Mouse (Mus musculus): ENCODE measurements around the gene Tmprss11c. TPM values are rescaled to one million over a fixed set of nuclear protein-coding genes. Genes with fewer than 3 reads are reported as not detected.
"Not testable (repeated sequence)": the region's sequence is repeated elsewhere in the genome, so short reads cannot be mapped to it uniquely, and the experiment has no call there.

Gene Tmprss11c
- polyA plus RNA-seq (2015; fragmentation: Nextera tagmentation; extraction: Ambion mirVana), result not detected in 2 replicates

DNA sequence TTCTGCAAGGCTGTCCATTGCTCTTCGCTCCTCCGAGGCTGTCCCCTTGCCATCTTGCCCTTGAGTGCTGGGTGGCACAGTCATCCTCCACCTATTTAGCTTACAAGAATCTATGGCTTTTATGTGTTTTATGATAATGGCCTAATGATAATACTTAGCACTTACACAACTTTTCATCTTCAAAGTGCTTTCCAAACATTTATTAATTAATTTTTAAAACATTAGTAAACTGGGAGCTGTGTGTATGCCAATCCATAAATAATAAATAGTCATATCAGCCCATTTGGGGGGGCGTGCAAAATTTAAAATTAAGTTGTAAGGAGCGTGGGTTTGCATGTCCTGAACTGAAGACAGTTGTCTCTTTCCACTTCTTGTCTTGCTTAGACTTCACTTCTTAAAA lies at the start of gene Tmprss11c:
Tmprss11c (minus strand) TSS at position 101 of the 400 bp plus-strand sequence.
- Histone ChIP-seq H3K36me3 (ENCODE audit: control insufficient read depth, insufficient read depth, low read length) (no peaks in the 10 kb centered on the region), H3K27ac (ENCODE audit: low read length) (no peak within 1 kb of the TSS), H3K9me3 (replicated peaks; ENCODE audit: control insufficient read depth, low read length, poor library complexity, severe bottlenecking) (no peaks in the 10 kb centered on the region), H3K4me3 (ENCODE audit: low read depth, low read length) (no peak within 1 kb of the TSS), H3K4me1 (ENCODE audit: control insufficient read depth, insufficient read depth, low read length) (no peaks in the 10 kb centered on the region), H3K4me2 (ENCODE audit: low read length) (no peak within 1 kb of the TSS), H3K27me3 (ENCODE audit: control insufficient read depth, insufficient read depth, low read depth, low read length) (no peaks in the 10 kb centered on the region), H3K9ac (ENCODE audit: low read depth, low read length) (no peak within 1 kb of the TSS)
- 90% methylated on average over 4 of the region's 4 CpGs for WGBS
- ATAC-seq, result no peak

DNA sequence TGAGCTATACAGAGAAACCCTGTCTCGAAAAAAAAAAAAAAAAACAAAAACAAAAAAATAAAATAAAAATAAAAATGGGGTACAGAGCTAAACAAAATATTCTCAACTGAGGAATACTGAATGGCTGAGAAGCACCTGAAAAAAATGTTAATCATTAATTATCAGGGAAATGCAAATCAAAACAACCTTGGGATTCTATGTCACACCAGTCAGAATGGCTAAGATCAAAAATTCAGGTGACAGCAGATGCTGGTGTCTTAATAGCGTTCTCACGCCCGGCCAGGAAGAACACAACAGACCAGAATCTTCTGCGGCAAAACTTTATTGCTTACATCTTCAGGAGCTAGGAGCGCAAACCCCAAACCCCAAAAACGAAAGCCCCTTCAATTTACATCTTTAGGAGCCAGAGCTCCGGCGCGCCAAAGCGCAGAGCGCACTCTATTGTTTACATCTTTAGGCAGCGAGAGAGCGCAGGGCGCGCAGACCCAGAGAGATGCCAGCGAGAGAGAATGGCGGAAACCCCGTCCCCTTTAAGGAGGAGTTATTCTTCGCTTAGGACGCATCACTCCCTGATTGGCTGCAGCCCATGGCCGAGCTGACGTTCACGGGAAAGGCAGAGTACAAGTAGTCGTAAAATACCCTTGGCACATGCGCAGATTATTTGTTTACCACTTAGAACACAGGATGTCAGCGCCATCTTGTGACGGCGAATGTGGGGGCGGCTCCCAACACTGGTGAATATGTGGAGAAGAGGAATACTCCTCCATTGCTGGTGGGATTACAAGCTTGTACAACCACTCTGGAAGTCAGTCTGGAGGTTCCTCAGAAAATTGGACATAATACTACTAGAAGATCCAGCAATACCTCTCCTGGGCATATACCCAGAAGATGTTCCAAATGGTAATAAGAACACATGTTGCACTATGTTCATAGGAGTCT lies 29.2 kb upstream of the Tmprss11c start:
- WGBS, result 41% methylated on average over 26 of the region's 30 CpGs
- H3K9me3 ChIP-seq (replicated peaks; ENCODE audit: control insufficient read depth, low read length, poor library complexity, severe bottlenecking); H3K4me1 ChIP-seq (ENCODE audit: control insufficient read depth, insufficient read depth, low read length); H3K27ac ChIP-seq (ENCODE audit: low read length); H3K27me3 ChIP-seq (ENCODE audit: control insufficient read depth, insufficient read depth, low read depth, low read length); H3K36me3 ChIP-seq (ENCODE audit: control insufficient read depth, insufficient read depth, low read length): not testable (repeated sequence)
- Histone ChIP-seq H3K4me3 (ENCODE audit: low read depth, low read length) (peak overlapping the region; percentile 38), H3K4me2 (ENCODE audit: low read length) (peak overlapping the region; percentile 41), H3K9ac (ENCODE audit: low read depth, low read length) (peak overlapping the region; percentile 30; the same call in 1 of the 2 replicates)
- ATAC-seq, result peak; percentile 94

DNA sequence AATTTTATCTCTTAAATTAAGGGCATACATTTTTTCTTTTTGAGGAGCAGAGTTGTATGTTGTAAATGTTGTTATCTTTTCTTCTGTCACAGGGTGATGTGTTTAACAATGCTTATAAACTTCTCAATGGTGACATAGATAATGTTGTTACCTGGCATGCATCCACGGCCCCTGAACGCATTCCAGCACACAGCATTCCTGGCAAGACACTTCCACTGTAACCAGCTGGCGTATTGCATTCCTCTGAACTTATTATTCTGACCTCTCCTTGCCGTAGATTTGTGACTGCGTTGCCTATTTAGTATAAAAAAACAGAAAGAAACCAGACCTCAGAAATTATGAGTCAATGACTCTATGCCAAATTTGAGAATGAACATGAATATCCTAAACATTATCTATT lies 17.0 kb upstream of the Tmprss11c start:
- H3K4me1 ChIP-seq (ENCODE audit: control insufficient read depth, insufficient read depth, low read length), result no peaks in the 10 kb centered on the region
- no peak overlapping the region for H3K4me2 ChIP-seq (ENCODE audit: low read length)
- H3K9ac ChIP-seq (ENCODE audit: low read depth, low read length), result no peak overlapping the region
- no peaks in the 10 kb centered on the region for H3K36me3 ChIP-seq (ENCODE audit: control insufficient read depth, insufficient read depth, low read length)
- no peak overlapping the region for H3K27ac ChIP-seq (ENCODE audit: low read length)
- 91% methylated on average over 5 of the region's 5 CpGs for WGBS
- no peaks in the 10 kb centered on the region for H3K9me3 ChIP-seq (replicated peaks; ENCODE audit: control insufficient read depth, low read length, poor library complexity, severe bottlenecking)
- ATAC-seq, result no peak
- H3K27me3 ChIP-seq (ENCODE audit: control insufficient read depth, insufficient read depth, low read depth, low read length), result no peaks in the 10 kb centered on the region
- H3K4me3 ChIP-seq (ENCODE audit: low read depth, low read length), result no peak overlapping the region

DNA sequence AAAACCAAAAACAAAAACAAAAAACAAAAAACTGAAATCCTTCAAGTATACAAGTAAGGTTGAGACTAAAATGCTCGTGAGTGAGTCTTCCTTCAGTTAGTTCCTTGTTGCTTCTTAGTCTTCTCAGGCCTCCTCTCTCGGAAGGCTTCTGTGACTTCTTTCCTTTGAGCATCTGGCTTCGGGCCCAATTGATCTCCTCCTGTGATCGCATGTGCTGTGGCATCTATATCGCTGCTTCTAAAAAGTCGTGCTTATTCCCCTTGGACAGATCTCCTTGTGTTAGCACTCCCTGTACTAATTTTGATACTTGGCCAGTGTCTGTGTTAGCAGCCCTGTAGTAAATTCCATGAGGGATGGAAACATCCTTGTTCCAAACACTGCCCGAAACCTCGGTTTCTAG lies 14.8 kb upstream of the Tmprss11c start:
- Histone ChIP-seq H3K9ac (ENCODE audit: low read depth, low read length) (no peak overlapping the region), H3K4me3 (ENCODE audit: low read depth, low read length) (no peak overlapping the region), H3K4me2 (ENCODE audit: low read length) (no peak overlapping the region), H3K9me3 (replicated peaks; ENCODE audit: control insufficient read depth, low read length, poor library complexity, severe bottlenecking) (no peaks in the 10 kb centered on the region), H3K27me3 (ENCODE audit: control insufficient read depth, insufficient read depth, low read depth, low read length) (no peaks in the 10 kb centered on the region), H3K4me1 (ENCODE audit: control insufficient read depth, insufficient read depth, low read length) (no peaks in the 10 kb centered on the region), H3K27ac (ENCODE audit: low read length) (no peak overlapping the region), H3K36me3 (ENCODE audit: control insufficient read depth, insufficient read depth, low read length) (no peaks in the 10 kb centered on the region)
- no peak for ATAC-seq
- WGBS, result 84% methylated on average over 8 of the region's 8 CpGs

DNA sequence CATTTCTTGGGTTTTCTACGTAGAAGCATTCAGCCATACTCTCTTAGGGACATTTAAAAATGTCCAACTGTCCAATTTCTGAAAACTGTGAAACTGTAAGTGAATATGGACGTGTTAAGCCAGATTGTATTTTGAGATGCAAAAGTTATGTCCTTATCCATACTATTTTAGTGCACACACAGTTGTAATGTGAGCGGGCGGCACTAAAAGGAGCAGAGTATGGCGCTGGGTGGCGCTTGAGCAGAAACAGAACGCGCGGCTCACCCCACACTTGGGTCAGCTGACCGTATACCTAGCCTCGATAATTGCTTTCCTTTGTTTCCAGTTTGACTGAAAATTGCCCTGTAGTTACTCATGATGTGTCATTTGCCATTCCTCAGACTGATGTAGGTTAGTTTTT lies 42.5 kb downstream of the Tmprss11c start:
- Histone ChIP-seq H3K27me3 (ENCODE audit: control insufficient read depth, insufficient read depth, low read depth, low read length) (no peaks in the 10 kb centered on the region), H3K4me2 (ENCODE audit: low read length) (no peak overlapping the region), H3K4me3 (ENCODE audit: low read depth, low read length) (no peak overlapping the region), H3K4me1 (ENCODE audit: control insufficient read depth, insufficient read depth, low read length) (no peaks in the 10 kb centered on the region), H3K9ac (ENCODE audit: low read depth, low read length) (no peak overlapping the region), H3K27ac (ENCODE audit: low read length) (no peak overlapping the region), H3K9me3 (replicated peaks; ENCODE audit: control insufficient read depth, low read length, poor library complexity, severe bottlenecking) (no peaks in the 10 kb centered on the region), H3K36me3 (ENCODE audit: control insufficient read depth, insufficient read depth, low read length) (no peaks in the 10 kb centered on the region)
- no peak for ATAC-seq
- WGBS, result 95% methylated on average over 11 of the region's 11 CpGs

DNA sequence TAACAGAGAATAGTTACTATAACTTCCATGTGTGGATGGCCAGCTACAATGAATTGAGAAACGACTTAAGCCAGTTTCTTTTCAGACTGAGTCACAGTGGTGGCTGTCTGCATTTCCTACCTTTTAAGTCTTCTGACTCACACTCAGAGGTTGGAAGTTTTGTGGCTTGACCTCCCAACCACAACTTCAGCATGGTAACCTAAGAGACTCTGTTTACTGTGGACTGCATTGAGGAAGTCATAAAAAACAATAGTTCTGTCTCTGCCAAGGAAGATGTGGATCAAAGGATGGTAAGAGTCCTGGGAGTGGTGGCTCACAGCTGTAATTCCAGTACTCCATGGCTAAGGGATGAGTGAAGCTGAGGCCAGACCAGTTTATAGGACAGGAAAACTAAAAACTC lies 44.2 kb downstream of the Tmprss11c start:
- Histone ChIP-seq H3K9me3 (replicated peaks; ENCODE audit: control insufficient read depth, low read length, poor library complexity, severe bottlenecking) (no peaks in the 10 kb centered on the region), H3K27me3 (ENCODE audit: control insufficient read depth, insufficient read depth, low read depth, low read length) (no peaks in the 10 kb centered on the region), H3K36me3 (ENCODE audit: control insufficient read depth, insufficient read depth, low read length) (no peaks in the 10 kb centered on the region), H3K9ac (ENCODE audit: low read depth, low read length) (no peak overlapping the region), H3K4me3 (ENCODE audit: low read depth, low read length) (no peak overlapping the region), H3K4me2 (ENCODE audit: low read length) (no peak overlapping the region), H3K27ac (ENCODE audit: low read length) (no peak overlapping the region), H3K4me1 (ENCODE audit: control insufficient read depth, insufficient read depth, low read length) (no peaks in the 10 kb centered on the region)
- ATAC-seq, result no peak
- 63% methylated on average over 1 of the region's 1 CpGs for WGBS

DNA sequence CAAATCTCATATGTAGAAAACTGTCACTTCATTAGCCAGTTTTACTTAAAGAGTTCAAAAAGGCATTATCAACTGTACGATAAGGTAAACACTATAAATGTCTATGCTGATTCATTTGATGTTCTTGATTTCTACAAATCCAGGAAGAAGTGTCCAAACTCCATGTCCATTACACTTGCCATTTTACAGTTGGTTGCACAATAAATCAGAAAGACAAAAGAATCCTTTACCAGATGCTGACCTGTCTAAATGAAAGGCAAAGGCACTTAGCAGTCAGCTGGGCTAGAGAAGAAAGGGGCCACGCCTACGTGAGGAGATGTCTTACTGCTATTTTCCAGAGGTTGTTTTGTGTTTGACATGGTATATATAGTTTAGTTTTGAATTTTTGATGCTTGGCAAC lies 44.8 kb downstream of the Tmprss11c start:
- H3K4me3 ChIP-seq (ENCODE audit: low read depth, low read length), result no peak overlapping the region
- no peak overlapping the region for H3K27ac ChIP-seq (ENCODE audit: low read length)
- WGBS, result 80% methylated on average over 3 of the region's 3 CpGs
- H3K9ac ChIP-seq (ENCODE audit: low read depth, low read length), result no peak overlapping the region
- no peaks in the 10 kb centered on the region for H3K4me1 ChIP-seq (ENCODE audit: control insufficient read depth, insufficient read depth, low read length)
- no peak for ATAC-seq
- H3K36me3 ChIP-seq (ENCODE audit: control insufficient read depth, insufficient read depth, low read length), result no peaks in the 10 kb centered on the region
- no peak overlapping the region for H3K4me2 ChIP-seq (ENCODE audit: low read length)
- no peaks in the 10 kb centered on the region for H3K9me3 ChIP-seq (replicated peaks; ENCODE audit: control insufficient read depth, low read length, poor library complexity, severe bottlenecking)
- no peaks in the 10 kb centered on the region for H3K27me3 ChIP-seq (ENCODE audit: control insufficient read depth, insufficient read depth, low read depth, low read length)

DNA sequence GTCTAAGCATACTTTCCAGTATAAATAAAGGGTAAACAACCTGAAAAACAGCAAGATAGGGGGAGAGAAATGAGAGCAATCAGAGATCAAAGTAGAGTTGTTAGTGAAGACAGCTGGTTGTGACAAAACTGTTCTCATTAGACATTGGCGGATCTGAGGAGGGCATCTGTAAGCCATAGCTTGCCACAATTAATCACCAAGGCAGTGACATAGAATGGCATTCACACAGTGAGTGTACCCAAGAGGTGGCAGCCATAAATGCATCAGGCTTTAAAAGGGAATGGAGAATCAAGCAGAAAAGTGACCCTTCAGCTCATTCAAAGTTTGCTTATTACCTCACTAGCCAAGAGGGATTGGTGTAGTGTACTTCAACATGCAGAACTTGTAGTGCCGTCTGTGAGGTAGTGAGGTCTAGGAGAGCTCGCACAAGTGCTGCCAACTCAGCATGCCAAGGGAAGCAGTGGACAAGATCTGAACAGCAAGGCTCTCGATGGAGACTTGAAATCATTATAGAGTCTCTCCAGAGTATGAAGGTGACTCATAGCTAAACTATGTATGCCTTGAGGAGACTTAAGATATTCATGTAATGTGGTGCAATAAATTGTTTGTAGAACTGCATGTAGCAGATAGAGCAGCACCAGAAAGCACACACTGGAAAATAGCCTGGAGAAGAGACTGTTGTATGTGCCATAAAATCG lies 61.8 kb downstream of the Tmprss11c start:
- no peaks in the 10 kb centered on the region for H3K27me3 ChIP-seq (ENCODE audit: control insufficient read depth, insufficient read depth, low read depth, low read length)
- no peaks in the 10 kb centered on the region for H3K4me1 ChIP-seq (ENCODE audit: control insufficient read depth, insufficient read depth, low read length)
- WGBS, result 86% methylated on average over 5 of the region's 5 CpGs
- H3K4me2 ChIP-seq (ENCODE audit: low read length), result no peak overlapping the region
- no peaks in the 10 kb centered on the region for H3K9me3 ChIP-seq (replicated peaks; ENCODE audit: control insufficient read depth, low read length, poor library complexity, severe bottlenecking)
- no peak overlapping the region for H3K4me3 ChIP-seq (ENCODE audit: low read depth, low read length)
- H3K36me3 ChIP-seq (ENCODE audit: control insufficient read depth, insufficient read depth, low read length), result no peaks in the 10 kb centered on the region
- no peak overlapping the region for H3K9ac ChIP-seq (ENCODE audit: low read depth, low read length)
- no peak overlapping the region for H3K27ac ChIP-seq (ENCODE audit: low read length)
- no peak for ATAC-seq

DNA sequence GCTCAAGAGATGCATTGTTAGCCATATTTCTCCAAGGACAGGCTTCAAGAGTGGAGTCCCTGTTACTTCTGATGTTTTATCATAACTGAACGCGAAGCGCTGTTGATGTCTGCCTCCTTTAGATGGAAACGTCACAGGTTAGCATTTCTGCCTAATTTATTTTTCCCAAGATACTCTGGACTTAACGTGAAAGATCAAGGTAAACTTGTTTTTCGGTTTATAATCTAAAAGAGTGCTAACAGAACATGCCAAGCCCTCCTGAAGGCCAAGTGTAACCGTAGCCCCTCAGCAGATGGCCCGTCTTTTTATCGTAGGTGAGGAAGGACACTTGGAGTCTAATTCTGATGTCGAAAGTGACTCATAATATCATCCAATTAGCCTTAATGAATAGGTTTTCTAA lies 91.3 kb downstream of the Tmprss11c start, which contains the start of gene Gnrhr:
Gnrhr (minus strand) TSS at position 101 of the 400 bp plus-strand sequence.
- H3K9me3 ChIP-seq (replicated peaks; ENCODE audit: control insufficient read depth, low read length, poor library complexity, severe bottlenecking), result no peaks in the 10 kb centered on the region
- no peak within 1 kb of the TSS for H3K9ac ChIP-seq (ENCODE audit: low read depth, low read length)
- no peaks in the 10 kb centered on the region for H3K4me1 ChIP-seq (ENCODE audit: control insufficient read depth, insufficient read depth, low read length)
- H3K27ac ChIP-seq (ENCODE audit: low read length), result no peak within 1 kb of the TSS
- 92% methylated on average over 10 of the region's 10 CpGs for WGBS
- no peak within 1 kb of the TSS for H3K4me3 ChIP-seq (ENCODE audit: low read depth, low read length)
- no peaks in the 10 kb centered on the region for H3K36me3 ChIP-seq (ENCODE audit: control insufficient read depth, insufficient read depth, low read length)
- H3K4me2 ChIP-seq (ENCODE audit: low read length), result no peak within 1 kb of the TSS
- H3K27me3 ChIP-seq (ENCODE audit: control insufficient read depth, insufficient read depth, low read depth, low read length), result no peaks in the 10 kb centered on the region
- no peak for ATAC-seq

All from midbrain, embryonic 16.5 days (tissue).